Comparison of ENCODE assay signal across 23 mouse cellular contexts in the genomic region with DNA sequence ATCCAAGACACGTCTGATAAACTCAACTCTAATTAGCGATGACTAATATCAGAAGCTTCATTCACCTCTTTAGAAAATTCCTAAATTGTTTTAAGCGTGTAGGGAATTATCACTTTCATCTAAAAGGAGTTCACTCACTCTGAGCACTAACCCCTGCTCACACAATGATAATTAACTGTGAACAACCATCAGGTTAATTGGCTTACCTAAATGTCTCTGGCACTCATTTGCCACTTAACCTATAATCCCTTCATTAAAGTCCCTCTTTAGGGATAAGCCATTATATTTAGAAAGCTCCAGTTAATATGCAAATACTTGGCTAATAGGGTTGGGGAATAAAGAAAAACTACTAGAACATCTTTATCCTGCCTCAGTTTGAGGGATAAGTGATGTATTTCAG.
DNase-seq lines count a peak whose midpoint lies in the region; ATAC-seq and TF ChIP-seq lines count a peak whose summit lies in the region.
"Had no signal": no experiment of that assay in that cellular context is flagged by ENCODE, and none has a peak within 500 bp of the region (broad histone marks: within the 10 kb centered on the region; RNA-seq: fewer than 3 reads in every experiment).

No protein-coding gene starts in this region.

- H3K27ac ChIP-seq in embryonic facial prominence, embryonic 14.5 days (replicated peaks; ENCODE audit: low read depth, low read length): no peak overlapping the region
- no peak overlapping the region for H3K27ac ChIP-seq in embryonic facial prominence, embryonic 10.5 days (replicated peaks)
- no peak overlapping the region for H3K27ac ChIP-seq in forebrain, embryonic 14.5 days (ENCODE audit: low read depth, low read length)
- no peak overlapping the region for H3K27ac ChIP-seq in forebrain, postnatal 0 days (ENCODE audit: low read depth, low read length)
- H3K27ac ChIP-seq in midbrain, embryonic 12.5 days (replicated peaks): no peak overlapping the region
- H3K27ac ChIP-seq in midbrain, embryonic 13.5 days: no peak overlapping the region
- H3K27ac ChIP-seq: embryonic facial prominence, embryonic 13.5 days; heart, adult 2 months; heart, embryonic 15.5 days had no signal

- H3K27me3 ChIP-seq in embryonic facial prominence, embryonic 14.5 days (replicated peaks; ENCODE audit: control insufficient read depth, insufficient read depth, low read length): no peaks in the 10 kb centered on the region
- H3K27me3 ChIP-seq in embryonic facial prominence, embryonic 10.5 days (replicated peaks; ENCODE audit: low read depth, poor library complexity, severe bottlenecking): no peaks in the 10 kb centered on the region
- H3K27me3 ChIP-seq in forebrain, embryonic 14.5 days (replicated peaks; ENCODE audit: control insufficient read depth, insufficient read depth, low read length): peaks cover 10% of the 10 kb centered on the region
- H3K27me3 ChIP-seq in forebrain, postnatal 0 days (ENCODE audit: insufficient read depth, low read length): no peaks in the 10 kb centered on the region
- H3K27me3 ChIP-seq in midbrain, embryonic 12.5 days: no peaks in the 10 kb centered on the region
- H3K27me3 ChIP-seq in midbrain, embryonic 13.5 days: no peaks in the 10 kb centered on the region
- H3K27me3 ChIP-seq: embryonic facial prominence, embryonic 13.5 days; heart, embryonic 15.5 days had no signal

- no peak for DNase-seq in embryonic facial prominence, embryonic 14.5 days (ENCODE audit: low spot score)
- no peak for DNase-seq in embryonic facial prominence, embryonic 10.5 days (ENCODE audit: low spot score)
- peak; percentile 57 for DNase-seq in forebrain, embryonic 14.5 days (ENCODE audit: low spot score)
- no peak for DNase-seq in forebrain, postnatal 0 days
- peak; percentile 73 for DNase-seq in retina, postnatal 1 day
- no peak for DNase-seq in layer of hippocampus, postnatal 36 days
- DNase-seq: adrenal gland, adult 8-10 months; adrenal gland, postnatal 36 days; B cell, adult 2 months; cerebellum, adult 11 months; cerebellum, adult 8-10 months; cerebellum, postnatal 25 days; gastrocnemius, postnatal 14 days; heart, adult 2 months; heart, postnatal 14 days; kidney, adult 11 months had no signal

- H3K4me2 ChIP-seq in embryonic facial prominence, embryonic 14.5 days (ENCODE audit: low read depth, low read length): no peak overlapping the region
- no peak overlapping the region for H3K4me2 ChIP-seq in forebrain, embryonic 14.5 days (ENCODE audit: low read length)
- H3K4me2 ChIP-seq in forebrain, postnatal 0 days (ENCODE audit: low read depth): no peak overlapping the region
- no peak overlapping the region for H3K4me2 ChIP-seq in midbrain, embryonic 12.5 days (replicated peaks)
- H3K4me2 ChIP-seq in midbrain, embryonic 13.5 days (replicated peaks): no peak overlapping the region
- H3K4me2 ChIP-seq: embryonic facial prominence, embryonic 13.5 days; heart, embryonic 11.5 days; heart, embryonic 15.5 days had no signal

- H3K4me3 ChIP-seq in embryonic facial prominence, embryonic 14.5 days (ENCODE audit: low read depth, low read length): no peak overlapping the region
- no peak overlapping the region for H3K4me3 ChIP-seq in embryonic facial prominence, embryonic 10.5 days
- H3K4me3 ChIP-seq in forebrain, embryonic 14.5 days (ENCODE audit: low read depth, low read length): no peak overlapping the region
- H3K4me3 ChIP-seq in forebrain, postnatal 0 days (ENCODE audit: low read depth, low read length): no peak overlapping the region
- no peak overlapping the region for H3K4me3 ChIP-seq in midbrain, embryonic 12.5 days
- H3K4me3 ChIP-seq in midbrain, embryonic 13.5 days (replicated peaks): no peak overlapping the region
- H3K4me3 ChIP-seq: embryonic facial prominence, embryonic 13.5 days; heart, adult 2 months; heart, embryonic 15.5 days had no signal

- H3K9ac ChIP-seq in embryonic facial prominence, embryonic 14.5 days (ENCODE audit: low read depth, low read length): no peak overlapping the region
- no peak overlapping the region for H3K9ac ChIP-seq in forebrain, embryonic 14.5 days (ENCODE audit: low read length)
- no peak overlapping the region for H3K9ac ChIP-seq in forebrain, postnatal 0 days
- no peak overlapping the region for H3K9ac ChIP-seq in midbrain, embryonic 12.5 days (replicated peaks)
- H3K9ac ChIP-seq in midbrain, embryonic 13.5 days (replicated peaks): no peak overlapping the region
- H3K9ac ChIP-seq: embryonic facial prominence, embryonic 13.5 days; heart, embryonic 15.5 days had no signal

- no peaks in the 10 kb centered on the region for H3K36me3 ChIP-seq in embryonic facial prominence, embryonic 14.5 days (ENCODE audit: control insufficient read depth, insufficient read depth, low read length)
- H3K36me3 ChIP-seq in embryonic facial prominence, embryonic 10.5 days (replicated peaks): peaks cover 12% of the 10 kb centered on the region; the same call in 1 of the 2 replicates
- no peaks in the 10 kb centered on the region for H3K36me3 ChIP-seq in forebrain, embryonic 14.5 days (ENCODE audit: control insufficient read depth, insufficient read depth, low read length)
- H3K36me3 ChIP-seq in forebrain, postnatal 0 days (ENCODE audit: insufficient read depth): no peaks in the 10 kb centered on the region
- H3K36me3 ChIP-seq in midbrain, embryonic 12.5 days: no peaks in the 10 kb centered on the region
- H3K36me3 ChIP-seq in midbrain, embryonic 13.5 days: no peaks in the 10 kb centered on the region
- H3K36me3 ChIP-seq: heart, embryonic 15.5 days had no signal

- ATAC-seq in embryonic facial prominence, embryonic 14.5 days (ENCODE audit: low read depth): peak; percentile 79; the same call in 1 of the 2 replicates
- ATAC-seq in forebrain, embryonic 14.5 days: peak; percentile 63
- no peak for ATAC-seq in forebrain, postnatal 0 days
- ATAC-seq in midbrain, embryonic 12.5 days (ENCODE audit: low FRiP score, low read depth): peak; percentile 38; the same call in 1 of the 2 replicates
- ATAC-seq in midbrain, embryonic 13.5 days: no peak
- ATAC-seq: CD4-positive, CD25-positive, alpha-beta regulatory T cell, adult 4 months had no signal

- WGBS in embryonic facial prominence, embryonic 14.5 days: 68% methylated on average over 3 of the region's 3 CpGs
- WGBS in embryonic facial prominence, embryonic 10.5 days: 56% methylated on average over 3 of the region's 3 CpGs
- 6% methylated on average over 3 of the region's 3 CpGs for WGBS in forebrain, embryonic 14.5 days
- WGBS in forebrain, postnatal 0 days: 23% methylated on average over 3 of the region's 3 CpGs
- WGBS in midbrain, embryonic 12.5 days: 55% methylated on average over 3 of the region's 3 CpGs
- whole genome bisulfite sequencing in midbrain, embryonic 13.5 days: 61% methylated on average over 3 of the region's 3 CpGs

- no peak for TF ChIP-seq CTCF in forebrain, postnatal 0 days (IDR thresholded peaks at IDR 0.05; ENCODE audit: low read depth)

- H3K9me3 ChIP-seq in embryonic facial prominence, embryonic 14.5 days (ENCODE audit: control insufficient read depth, low read length): no peaks in the 10 kb centered on the region
- H3K9me3 ChIP-seq in embryonic facial prominence, embryonic 10.5 days: no peaks in the 10 kb centered on the region
- H3K9me3 ChIP-seq in forebrain, embryonic 14.5 days (replicated peaks; ENCODE audit: control insufficient read depth, low read length): no peaks in the 10 kb centered on the region
- no peaks in the 10 kb centered on the region for H3K9me3 ChIP-seq in forebrain, postnatal 0 days (ENCODE audit: low read length)
- no peaks in the 10 kb centered on the region for H3K9me3 ChIP-seq in midbrain, embryonic 12.5 days
- H3K9me3 ChIP-seq in midbrain, embryonic 13.5 days: no peaks in the 10 kb centered on the region
- H3K9me3 ChIP-seq: embryonic facial prominence, embryonic 13.5 days; G1E; heart, embryonic 15.5 days had no signal

- 0 out of 2 replicates have a peak, but pooled peaks cover 4% of the 10 kb centered on the region for H3K4me1 ChIP-seq in embryonic facial prominence, embryonic 14.5 days (ENCODE audit: control insufficient read depth, insufficient read depth, low read length)
- peaks cover 14% of the 10 kb centered on the region for H3K4me1 ChIP-seq in embryonic facial prominence, embryonic 10.5 days
- peaks cover 10% of the 10 kb centered on the region for H3K4me1 ChIP-seq in forebrain, embryonic 14.5 days (ENCODE audit: control insufficient read depth, insufficient read depth, low read length)
- H3K4me1 ChIP-seq in forebrain, postnatal 0 days (ENCODE audit: insufficient read depth): no peaks in the 10 kb centered on the region
- H3K4me1 ChIP-seq in midbrain, embryonic 12.5 days: no peaks in the 10 kb centered on the region
- H3K4me1 ChIP-seq in midbrain, embryonic 13.5 days (replicated peaks): no peaks in the 10 kb centered on the region
- H3K4me1 ChIP-seq: heart, embryonic 15.5 days had no signal

Comparison
In these comparisons a context has a peak if more than half of its experiments do, and no peak if none do; other contexts are left out.
1. ATAC-seq: peak in embryonic facial prominence, embryonic 14.5 days (single experiment), forebrain, embryonic 14.5 days (single experiment) and midbrain, embryonic 12.5 days (single experiment); none in forebrain, postnatal 0 days (single experiment) and midbrain, embryonic 13.5 days (single experiment).
2. DNase-seq: peak in forebrain, embryonic 14.5 days (single experiment) and retina, postnatal 1 day (single experiment); none in embryonic facial prominence, embryonic 14.5 days (single experiment), embryonic facial prominence, embryonic 10.5 days (single experiment), forebrain, postnatal 0 days (single experiment) and layer of hippocampus, postnatal 36 days (0 of 2).